Mouse (Mus musculus): ENCODE results near the gene Anapc2.
"Not testable (repeated sequence)": the region's sequence is repeated elsewhere in the genome, so short reads cannot be mapped to it uniquely, and the experiment has no call there.

Anapc2 gene

GRCm38 (mm10) chr2:25240723-25241437 lies 31.4 kb upstream of the Anapc2 start:
- DNase-seq (ENCODE audit: low read depth, low spot score), result peak; percentile 59

- no peak for DNase-seq (ENCODE audit: low read depth, low spot score)
Observed at GRCm38 (mm10) chr2:25241438-25241775, 30.9 kb upstream of the Anapc2 start.

- no peak for DNase-seq (ENCODE audit: low read depth, low spot score)
Observed at GRCm38 (mm10) chr2:25242101-25242506, 30.2 kb upstream of the Anapc2 start, which contains the start of the genes Rnf208 and Cysrt1. Gene Rnf208 (plus strand): TSS chr2:25242255. Gene Cysrt1 (minus strand): TSS chr2:25242452.

GRCm38 (mm10) chr2:25243342-25243741 lies 28.9 kb upstream of the Anapc2 start:
- no peak for DNase-seq (ENCODE audit: low read depth, low spot score)

- no peak for DNase-seq (ENCODE audit: low read depth, low spot score)
Observed at GRCm38 (mm10) chr2:25244144-25244543, 28.1 kb upstream of the Anapc2 start.

- no peak for DNase-seq (ENCODE audit: low read depth, low spot score)
Observed at GRCm38 (mm10) chr2:25246183-25247072, 25.9 kb upstream of the Anapc2 start, which contains the start of gene AL732309.1. Gene AL732309.1 (minus strand): TSS chr2:25246863.

GRCm38 (mm10) chr2:25252331-25252730 lies 19.9 kb upstream of the Anapc2 start:
- no peak for DNase-seq (ENCODE audit: low read depth, low spot score)

- peak; percentile 86 for DNase-seq (ENCODE audit: low read depth, low spot score)
Observed at GRCm38 (mm10) chr2:25255284-25255779, 16.9 kb upstream of the Anapc2 start, which contains the start of gene Tmem203. Gene Tmem203 (plus strand): TSS chr2:25255439.

- not testable (repeated sequence) for DNase-seq (ENCODE audit: low read depth, low spot score)
Observed at GRCm38 (mm10) chr2:25256443-25257109, 15.7 kb upstream of the Anapc2 start.

GRCm38 (mm10) chr2:25257250-25257649 lies 15.0 kb upstream of the Anapc2 start:
- DNase-seq (ENCODE audit: low read depth, low spot score), result not testable (repeated sequence)

- DNase-seq (ENCODE audit: low read depth, low spot score), result no peak
Observed at GRCm38 (mm10) chr2:25258887-25259286, 13.4 kb upstream of the Anapc2 start.

GRCm38 (mm10) chr2:25261870-25262269 lies 10.4 kb upstream of the Anapc2 start:
- no peak for DNase-seq (ENCODE audit: low read depth, low spot score)

GRCm38 (mm10) chr2:25262291-25262767 lies 9.9 kb upstream of the Anapc2 start, which contains the start of gene Tprn:
Gene Tprn (plus strand): TSS chr2:25262618.
- DNase-seq (ENCODE audit: low read depth, low spot score), result peak; percentile 89

- DNase-seq (ENCODE audit: low read depth, low spot score), result no peak
Observed at GRCm38 (mm10) chr2:25262795-25263622, 9.3 kb upstream of the Anapc2 start.

GRCm38 (mm10) chr2:25263623-25264285 lies 8.5 kb upstream of the Anapc2 start:
- DNase-seq (ENCODE audit: low read depth, low spot score), result no peak

- DNase-seq (ENCODE audit: low read depth, low spot score), result no peak
Observed at GRCm38 (mm10) chr2:25264286-25264660, 8.0 kb upstream of the Anapc2 start.

- no peak for DNase-seq (ENCODE audit: low read depth, low spot score)
Observed at GRCm38 (mm10) chr2:25264851-25265250, 7.4 kb upstream of the Anapc2 start.

GRCm38 (mm10) chr2:25265897-25266656 lies 6.2 kb upstream of the Anapc2 start:
- no peak for DNase-seq (ENCODE audit: low read depth, low spot score)

- DNase-seq (ENCODE audit: low read depth, low spot score), result no peak
Observed at GRCm38 (mm10) chr2:25266720-25267119, 5.6 kb upstream of the Anapc2 start.
